Mouse (Mus musculus): ENCODE data around the gene Pxdn.

GRCm38 (mm10) chr12:30062118-30062505 lies 124.7 kb downstream of the Pxdn start:
- TF ChIP-seq MAX (IDR thresholded peaks at IDR 0.05) (no peak), MYOG (IDR thresholded peaks at IDR 0.05; ENCODE audit: control insufficient read depth, extremely low read depth, insufficient read length) (no peak), CTCF (IDR thresholded peaks at IDR 0.05; ENCODE audit: control insufficient read depth, insufficient read depth, insufficient read length) (no peak), FOSL1 (IDR thresholded peaks at IDR 0.05; ENCODE audit: insufficient read depth, low read length, poor library complexity, severe bottlenecking) (no peak)
